Mouse (Mus musculus) thymus, postnatal 25 days (tissue): ENCODE data around the gene Timm50.

Experiments used
- DNase-seq: peaks from one replicate; pipeline ENCODE4 v3.0.0; 2022

Gene Timm50

DNA sequence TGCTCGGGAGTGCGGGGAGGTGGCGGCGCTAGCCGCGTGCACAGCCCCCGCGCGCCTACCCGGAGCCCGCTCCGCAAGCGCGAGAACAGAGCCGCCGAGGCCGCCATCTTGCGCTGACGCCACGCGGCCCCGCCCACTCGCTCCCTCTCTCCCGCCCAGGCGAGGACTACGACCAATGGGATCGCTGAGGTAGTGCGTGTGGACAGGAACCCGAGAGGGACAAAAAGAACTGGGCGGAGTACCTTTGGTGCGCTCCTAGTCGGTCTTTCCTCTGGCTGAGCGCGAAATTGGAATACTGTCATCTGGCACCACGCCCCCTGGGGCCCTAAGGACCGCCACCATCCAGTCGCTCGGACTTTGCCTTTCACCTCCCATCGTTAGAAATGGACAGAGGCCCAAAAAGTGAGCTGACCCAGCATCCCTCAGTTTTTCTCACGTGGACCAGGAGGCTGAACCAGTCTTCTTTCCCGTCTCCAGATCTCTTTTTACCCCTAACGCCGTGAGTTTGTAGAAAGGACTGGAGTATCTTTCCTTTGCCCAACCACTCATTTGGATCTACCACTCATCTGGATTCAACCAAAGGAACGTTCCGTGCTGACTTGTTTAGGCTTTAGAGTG, at the start of gene Timm50:
Timm50 (minus strand) TSS at position 147 of the 618 bp plus-strand sequence.
- peak; percentile 96 for DNase-seq

DNA sequence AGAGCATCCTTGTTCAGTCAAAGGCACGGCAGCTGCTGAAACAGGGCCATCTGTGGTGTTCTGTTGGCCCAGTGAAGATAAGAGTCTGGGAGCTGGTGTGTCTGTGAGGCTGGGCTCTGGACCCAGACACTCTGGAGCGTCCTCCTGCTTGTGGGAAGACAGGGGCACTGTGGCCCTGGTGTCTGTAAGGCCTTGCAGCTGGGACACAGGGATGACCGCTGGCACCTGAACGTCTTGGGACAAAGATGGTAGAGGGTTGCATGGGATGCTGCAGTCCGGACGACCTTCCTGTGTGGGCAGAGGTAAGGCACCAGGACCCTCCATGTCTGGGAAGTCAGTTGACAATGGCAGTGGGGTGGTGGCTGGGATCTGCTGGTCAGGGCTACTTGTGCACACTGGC, 48.4 kb upstream of the Timm50 start:
- no peak for DNase-seq

DNA sequence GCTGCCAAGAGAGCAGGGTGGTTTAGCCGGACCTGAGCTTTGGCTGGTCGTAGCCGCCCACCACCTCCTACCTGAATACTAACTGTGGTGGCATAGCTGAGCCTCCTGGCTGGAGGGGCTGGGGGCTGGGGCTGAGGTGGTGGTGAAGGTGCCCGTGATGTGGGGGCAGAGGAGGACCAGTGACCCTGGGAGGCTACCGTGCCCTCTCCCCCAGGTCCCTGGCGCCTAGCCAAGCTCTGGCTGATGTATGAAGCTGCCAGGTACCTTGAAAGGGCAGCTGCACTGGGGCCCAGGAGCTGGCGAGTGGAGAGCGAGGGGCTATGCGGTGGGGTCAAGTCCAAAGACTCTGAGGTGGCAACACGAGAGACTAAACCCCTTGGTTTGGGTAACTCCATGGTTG, 48.0 kb upstream of the Timm50 start:
- DNase-seq: no peak

DNA sequence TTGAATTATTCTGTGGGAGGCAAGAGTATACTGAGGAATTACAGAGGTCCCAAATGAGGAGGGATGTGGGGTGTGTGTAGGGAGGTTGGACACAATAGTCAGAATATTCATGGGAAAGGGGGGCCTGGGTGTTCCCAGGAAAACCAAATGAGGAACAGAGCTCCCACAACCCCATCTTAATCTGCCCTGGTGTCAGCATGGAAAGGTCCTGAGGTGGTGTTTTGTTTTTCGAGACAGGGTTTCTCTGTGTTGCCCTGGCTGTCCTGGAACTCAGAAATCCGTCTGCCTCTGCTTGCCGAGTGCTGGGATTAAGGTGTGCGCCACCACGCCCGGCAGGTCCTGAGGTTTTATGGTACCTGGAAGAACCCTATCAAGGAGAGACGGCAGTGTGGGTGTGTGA, 46.6 kb upstream of the Timm50 start:
- DNase-seq: no peak

DNA sequence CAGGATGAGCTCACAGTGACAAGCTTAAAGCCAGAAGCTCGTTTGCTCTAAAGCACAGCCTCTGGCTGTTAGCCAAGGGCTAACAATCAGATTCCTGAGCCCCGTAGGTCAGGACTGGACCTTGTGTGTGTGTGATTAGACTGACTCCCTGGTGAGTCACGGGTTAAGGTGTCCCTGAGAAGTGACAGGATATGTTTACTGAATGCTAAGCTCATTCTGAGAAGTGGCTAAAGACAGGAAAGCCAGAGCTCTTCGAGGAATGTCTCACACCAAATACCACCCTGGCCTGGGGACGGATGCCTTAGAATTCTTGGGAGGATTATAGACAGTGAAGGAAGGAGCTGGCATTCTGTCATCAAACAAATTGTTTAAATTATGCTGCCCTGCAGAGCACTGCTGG, 46.1 kb upstream of the Timm50 start:
- no peak for DNase-seq

DNA sequence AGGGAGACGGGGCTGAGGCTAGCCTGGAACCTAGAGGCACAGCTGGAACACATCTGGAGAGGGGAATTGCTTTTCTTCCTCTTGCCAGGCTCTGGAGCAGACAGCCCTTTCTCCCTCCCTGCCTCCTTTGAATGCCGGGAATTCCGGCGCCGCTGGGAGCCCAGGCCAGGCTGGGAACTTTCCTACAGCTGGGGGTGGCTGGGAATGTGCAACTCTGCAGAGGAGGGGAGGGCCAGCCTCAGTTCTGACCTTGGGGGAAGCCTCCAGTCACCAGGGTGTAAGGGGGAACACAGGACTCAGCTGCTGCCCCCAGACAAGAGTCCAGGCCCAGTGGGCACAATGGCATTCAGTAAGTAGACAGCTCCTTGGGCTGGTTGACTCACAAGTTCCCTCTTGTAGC, 45.1 kb upstream of the Timm50 start:
- no peak for DNase-seq

DNA sequence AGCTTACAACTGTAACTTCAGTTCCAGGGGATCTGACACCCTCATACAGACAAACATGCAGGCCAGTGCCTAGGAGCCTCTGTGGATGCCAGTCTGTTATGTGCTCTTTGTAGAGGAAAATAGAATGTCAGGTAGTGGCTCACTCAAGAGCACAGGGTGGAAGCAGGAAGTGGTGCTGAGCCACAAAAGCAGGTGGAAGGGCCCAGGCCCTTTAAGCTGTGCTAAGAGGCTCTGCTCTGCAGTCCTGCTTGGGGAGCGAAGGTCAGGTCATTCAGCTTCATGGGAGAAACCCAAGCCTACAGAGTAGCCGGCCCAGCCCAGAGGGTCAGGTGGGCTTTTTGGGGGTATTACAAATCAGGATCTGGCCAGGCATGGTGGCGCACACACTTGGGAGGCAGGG, 43.3 kb upstream of the Timm50 start:
- peak; percentile 68 for DNase-seq

DNA sequence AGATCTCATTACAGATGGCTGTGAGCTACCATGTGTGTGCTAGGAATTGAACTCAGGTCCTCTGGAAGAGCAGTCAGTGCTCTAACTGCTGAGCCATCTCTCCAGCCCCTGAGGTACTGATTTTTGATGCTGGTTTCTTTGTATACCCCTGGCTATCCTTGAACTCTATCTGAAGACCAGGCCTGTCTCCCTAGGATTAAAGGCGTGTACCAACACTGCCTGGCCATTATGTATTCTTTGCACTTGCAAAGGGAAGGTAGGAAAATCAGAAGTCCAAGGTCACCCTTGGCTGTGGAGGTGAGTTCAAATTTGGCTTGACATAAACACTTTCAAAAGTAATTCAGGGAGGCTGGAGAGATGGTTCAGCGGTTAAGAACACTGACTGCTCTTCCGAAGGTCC, 42.7 kb upstream of the Timm50 start:
- DNase-seq: no peak

DNA sequence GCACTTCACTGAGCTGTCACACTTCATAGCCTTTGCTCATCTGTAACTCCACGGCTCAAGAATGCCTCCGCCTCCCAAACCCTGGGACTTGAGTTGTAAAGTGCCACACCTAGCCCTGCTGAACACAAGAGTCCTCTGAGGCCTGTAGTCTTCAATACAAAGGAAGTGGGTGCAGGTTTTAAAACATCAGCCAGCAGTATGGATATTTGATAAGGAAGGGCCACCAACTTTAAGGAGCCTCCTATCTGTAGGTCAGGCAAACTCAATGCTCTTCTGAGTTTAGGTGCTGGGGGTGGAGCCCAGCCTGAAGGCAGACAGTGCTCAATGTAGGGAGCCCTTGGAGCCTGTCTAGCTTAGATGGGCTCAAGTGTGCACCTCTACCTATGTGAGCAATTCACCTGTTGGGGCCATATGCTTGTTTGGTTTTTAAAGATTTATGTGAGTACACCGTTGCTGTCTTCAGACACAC, 42.3 kb upstream of the Timm50 start:
- DNase-seq: no peak

DNA sequence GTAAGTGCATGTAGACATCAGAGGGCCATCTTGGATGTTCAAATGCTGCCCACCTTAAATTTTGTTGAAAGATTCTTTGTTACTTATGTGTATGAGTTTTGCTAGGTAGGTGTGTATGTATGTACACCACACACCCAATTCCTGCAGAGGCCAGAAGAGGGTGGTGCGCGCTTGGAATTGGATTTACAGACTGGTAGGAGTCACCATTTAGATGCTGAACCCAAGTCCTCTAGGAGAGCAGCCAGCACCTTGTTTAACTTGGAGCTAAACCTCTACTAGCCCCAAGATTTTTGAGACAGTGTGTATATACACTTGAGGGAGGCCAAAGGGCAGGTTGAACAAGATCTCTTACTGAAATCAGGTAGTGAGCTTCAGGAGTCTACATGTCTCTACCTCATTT, 41.4 kb upstream of the Timm50 start:
- DNase-seq: peak; percentile 33

DNA sequence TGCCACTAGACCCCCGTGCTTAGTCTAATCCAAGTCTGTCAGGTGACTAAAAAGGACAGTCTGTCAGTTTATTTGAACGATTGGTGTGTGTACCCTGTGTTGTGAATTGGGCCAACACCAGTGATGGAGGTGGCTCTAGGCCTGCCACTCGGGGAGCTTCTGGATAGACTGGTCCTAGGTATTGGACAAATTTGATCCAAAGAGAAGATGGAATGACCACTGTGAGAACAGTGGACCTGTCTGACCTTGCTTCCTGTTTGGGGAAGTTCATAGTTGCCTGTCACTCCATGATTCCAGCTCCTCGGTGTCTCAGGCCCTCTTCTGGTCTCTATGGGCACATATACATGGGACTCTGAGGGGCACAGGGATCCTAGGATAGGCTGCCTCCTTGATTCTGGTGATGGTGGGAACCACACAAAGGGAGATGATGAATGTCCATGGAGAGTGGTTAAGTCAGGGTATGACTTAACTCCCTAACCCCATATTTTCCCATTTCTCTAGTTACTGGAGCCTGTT, 39.9 kb upstream of the Timm50 start:
- DNase-seq: no peak

DNA sequence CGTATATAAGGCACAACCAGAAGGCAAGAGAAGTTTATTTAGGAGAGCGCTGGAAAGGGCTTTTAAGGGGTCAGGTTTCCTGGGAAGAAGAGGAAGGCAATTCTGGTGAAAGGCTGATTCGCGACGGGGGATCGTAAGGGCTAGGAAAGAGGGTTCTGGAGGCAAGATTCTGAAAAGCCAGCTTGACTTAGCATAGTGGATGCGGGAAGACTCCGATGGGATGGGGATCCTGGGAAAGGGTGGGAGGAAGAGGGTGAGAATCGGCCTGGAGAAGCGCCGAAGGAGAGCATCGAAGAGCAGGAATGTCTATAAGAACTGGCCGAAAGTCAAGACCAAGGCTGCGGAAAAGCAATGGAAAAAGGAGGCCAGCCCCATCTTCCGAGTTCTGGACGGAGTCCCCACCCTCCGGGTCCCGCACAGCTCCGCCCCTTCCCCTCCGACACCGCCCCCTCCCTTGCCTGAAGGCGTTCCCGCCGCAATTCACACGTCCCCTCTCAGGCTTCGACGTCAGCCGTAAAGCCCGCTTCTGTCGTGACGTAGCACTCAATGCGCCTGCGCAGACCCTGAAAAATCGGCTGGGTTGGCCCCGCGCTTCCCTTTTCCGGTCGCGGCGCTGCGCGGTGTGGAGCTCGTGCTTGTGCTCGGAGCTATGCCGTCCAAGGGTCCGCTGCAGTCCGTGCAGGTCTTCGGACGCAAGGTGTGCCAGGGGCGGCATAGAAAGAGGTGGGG, 38.4 kb upstream of the Timm50 start, which contains the start of gene Rps16:
Rps16 (plus strand) TSS at position 498 of the 729 bp plus-strand sequence.
- DNase-seq: peak; percentile 99

DNA sequence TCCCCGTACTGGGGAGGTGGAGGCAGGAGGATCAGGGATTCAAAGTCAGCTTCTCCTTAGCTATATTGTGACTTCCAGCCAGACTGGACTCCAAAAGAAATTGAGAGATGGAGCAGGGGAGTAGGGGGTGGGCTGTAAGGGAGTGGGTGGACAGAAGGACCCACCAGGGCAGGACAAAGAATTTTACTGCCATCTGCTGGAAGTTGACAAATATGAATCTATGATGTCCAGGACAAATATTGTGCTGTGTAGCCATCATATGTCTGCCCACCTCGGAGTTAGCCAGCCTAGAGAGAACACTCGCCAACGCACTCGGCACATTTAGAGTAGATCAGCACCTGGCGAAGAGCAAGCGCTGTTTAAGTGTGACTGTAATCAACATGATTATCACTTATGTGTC, 36.7 kb upstream of the Timm50 start:
- DNase-seq: no peak

DNA sequence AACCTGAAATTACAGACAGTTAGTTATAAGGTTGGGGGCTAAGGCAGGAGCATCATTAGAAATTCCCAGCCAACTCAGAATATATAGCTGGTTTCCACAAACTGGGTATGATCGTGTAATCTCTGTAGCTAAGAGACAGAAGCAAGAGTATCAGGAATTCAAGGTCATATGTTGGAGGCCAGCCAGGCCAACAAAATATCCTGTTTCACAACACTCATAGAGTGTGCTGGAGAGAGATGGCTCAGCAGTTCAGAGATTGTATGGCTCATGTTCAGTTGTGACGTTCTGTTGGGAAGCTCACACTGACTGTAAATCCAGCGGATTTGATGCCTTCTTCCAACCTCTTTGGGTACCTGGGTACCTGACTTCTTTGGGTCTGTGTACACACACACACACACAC, 35.9 kb upstream of the Timm50 start:
- DNase-seq: no peak

DNA sequence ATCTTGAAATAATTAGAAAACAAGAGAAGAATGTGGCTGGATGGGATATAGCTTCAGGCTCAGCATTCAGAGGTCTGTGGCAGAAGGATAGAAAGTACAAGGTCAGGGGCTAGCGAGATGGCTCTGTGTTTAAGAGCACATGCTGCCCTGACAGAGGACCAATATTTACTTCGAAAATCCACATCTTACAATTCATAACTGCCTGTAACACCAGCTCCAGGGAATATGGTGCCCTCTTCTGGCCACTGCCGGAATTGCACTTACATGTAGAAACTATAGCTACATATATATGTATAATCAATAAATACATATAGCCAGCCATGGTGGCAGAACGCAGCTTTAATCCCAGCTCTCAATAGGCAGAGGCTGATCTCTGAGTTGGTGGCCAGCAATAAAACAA, 32.8 kb upstream of the Timm50 start:
- DNase-seq: peak; percentile 66

DNA sequence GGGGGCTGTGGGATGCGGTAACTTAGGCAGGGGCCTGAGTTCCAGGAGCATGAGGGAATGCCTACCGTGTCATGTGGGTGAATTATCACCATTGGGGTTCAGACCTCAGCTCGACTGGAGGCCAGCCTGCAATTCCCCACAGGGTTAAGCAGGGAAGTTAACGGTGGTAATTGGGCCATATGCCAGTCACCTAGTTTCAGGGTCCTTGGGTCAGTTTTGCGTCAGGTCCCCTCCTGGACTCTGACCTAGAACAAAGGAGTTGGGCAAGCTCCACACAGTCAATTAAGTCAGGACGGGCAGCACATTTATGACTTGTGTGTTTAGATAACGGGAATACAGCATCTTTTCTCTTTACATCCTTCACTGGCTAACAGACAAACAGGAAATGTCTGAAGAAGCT, 29.5 kb upstream of the Timm50 start:
- no peak for DNase-seq

DNA sequence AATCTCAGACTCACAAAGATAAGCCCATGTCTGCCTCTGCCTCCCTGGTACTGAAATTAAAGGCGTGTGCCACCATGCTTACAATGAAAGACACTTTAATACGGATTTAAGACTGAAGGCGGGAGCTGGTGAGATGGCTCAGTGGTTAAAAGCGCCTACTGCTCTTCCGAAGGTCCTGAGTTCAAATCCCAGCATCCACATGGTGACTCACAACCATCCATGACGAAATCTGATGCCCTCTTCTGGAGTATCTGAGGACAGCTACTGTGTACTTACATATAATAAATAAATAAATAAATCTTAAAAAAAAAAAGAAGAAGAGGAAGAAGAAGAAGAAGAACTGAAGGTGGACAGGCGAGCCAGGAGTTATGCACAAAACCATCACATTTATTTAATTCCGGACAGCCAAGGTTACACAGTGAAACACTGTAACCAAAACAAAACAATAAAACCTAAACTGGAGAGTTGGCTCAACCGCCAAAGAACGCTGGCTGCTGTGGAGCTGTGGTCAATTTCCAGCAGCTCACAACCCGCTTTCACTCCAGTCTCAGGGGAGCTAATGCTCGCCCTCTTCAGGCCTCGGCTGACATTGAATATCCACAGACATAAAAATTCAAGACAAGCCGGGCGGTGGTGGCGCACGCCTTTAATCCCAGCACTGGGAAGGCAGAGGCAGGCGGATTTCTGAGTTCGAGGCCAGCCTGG, 27.5 kb upstream of the Timm50 start:
- DNase-seq: peak; percentile 60

DNA sequence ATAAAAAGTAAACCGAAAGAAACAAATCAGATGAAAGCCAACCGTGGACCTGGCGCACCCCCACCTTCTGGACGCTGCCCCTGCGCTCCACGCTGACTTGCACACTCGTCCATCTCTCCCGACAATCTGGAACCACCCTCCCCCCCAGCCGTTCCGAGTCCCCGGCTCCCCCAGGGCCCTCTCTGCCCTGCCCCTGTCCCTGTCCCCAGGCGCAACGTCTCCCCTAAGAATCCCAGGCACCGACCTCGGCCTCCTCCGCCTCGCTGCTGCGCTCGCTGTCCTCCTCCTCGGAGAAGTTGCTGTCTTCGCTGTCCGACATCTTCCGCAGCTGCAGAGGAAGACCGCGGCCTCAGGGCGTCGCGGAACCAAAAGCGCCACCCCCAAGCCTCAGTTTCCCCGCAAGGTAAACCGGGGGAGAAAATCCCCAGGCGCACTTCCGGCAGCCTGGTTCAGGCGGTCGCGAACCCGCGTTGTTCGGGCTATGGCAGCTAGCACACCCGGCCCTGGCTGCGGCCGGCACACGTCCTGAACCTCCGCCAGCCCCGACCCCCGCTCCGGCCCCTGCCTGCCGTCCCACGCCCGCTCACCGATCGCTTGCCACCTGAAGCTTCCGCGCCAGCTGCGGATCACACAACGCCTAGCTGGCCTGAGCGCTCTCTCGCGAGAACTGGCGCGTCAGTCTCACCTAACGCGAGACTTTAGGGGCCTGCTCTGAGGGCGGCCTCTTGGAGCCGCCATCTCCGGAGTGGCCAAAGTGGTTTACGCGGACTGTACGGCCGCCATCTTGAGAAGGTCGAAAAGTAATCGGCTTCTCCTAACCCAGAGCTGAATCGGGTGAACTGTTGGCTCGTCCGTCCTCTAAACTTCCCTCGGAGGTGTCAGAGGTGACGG, 26.5 kb upstream of the Timm50 start, which contains the start of gene Supt5:
Supt5 (minus strand) TSS at position 639 of the 891 bp plus-strand sequence.
- DNase-seq: peak; percentile 98

DNA sequence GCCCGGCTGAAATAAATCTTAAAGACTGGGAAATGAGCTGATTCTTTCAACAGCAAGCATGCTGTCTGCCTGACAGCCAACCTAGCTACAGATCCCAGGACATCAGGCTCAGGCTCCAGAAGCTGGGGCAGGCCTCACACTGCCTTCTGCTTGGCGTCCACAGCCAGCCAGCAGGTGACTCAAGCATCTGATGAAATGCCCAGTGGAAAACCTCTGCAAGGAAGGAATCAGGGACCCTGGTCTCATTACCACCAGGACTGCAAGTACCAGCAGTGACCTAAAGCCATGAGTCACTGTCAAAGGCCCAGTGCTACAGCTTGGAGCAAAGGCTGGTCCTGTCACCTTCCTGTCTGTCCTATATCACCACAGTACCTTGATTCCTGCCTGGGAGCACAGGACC, 23.6 kb upstream of the Timm50 start:
- DNase-seq: no peak

DNA sequence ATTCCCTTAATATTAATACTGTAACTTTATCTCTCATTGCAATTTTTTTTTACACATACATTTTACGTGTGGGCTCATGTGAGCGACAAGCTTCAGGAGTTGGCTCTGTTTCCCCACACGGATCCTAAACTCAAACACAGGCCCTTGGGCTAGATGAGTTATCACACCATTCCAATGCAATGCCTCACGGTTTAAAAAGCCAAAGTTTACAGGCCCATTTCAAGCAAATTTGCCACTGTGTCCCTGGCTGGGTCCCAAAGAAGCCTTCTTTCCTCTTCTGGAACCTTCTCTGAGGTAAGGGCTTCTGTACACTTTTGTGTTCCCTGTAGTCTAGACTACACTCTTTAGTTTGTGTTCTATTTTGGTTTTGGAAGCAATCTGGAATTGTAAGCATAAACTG, 22.7 kb upstream of the Timm50 start:
- DNase-seq: no peak

DNA sequence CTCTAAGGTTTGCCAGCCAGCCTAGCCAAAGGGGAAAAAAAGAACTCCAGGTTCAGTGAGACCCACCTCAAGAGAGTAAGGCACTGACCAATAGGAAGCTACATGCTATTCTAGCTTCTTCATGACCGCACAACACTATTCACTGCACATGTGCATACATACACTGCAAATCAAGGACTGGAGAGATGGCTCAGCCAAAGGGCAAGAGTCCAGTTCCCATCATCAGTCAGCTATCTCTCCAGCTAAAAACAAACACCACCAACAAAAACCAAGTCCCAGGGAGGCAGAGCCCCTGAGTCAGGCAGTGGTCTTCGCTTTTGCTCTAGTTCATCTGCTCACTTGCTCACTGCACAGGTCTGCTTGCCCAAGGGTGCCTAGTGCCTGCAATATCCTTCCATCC, 16.4 kb upstream of the Timm50 start:
- DNase-seq: no peak

DNA sequence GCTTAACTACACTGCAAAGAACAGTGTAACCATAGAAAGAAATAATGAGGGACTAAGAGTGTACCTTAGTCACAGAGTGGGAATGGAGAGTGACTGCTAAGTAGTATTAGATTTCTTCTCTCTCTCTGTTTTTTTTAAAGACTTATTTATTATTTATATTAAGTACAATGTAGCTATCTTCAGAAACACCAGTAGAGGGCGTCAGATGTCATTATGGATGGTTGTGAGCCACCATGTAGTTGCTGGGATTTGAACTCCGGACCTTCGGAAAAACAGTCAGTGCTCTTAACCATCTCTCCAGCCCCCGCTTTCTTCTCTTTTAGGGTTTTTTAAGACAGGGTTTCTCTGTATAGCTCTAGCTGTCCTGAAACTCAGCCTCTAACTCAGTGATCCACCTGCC, 14.6 kb upstream of the Timm50 start:
- DNase-seq: no peak

DNA sequence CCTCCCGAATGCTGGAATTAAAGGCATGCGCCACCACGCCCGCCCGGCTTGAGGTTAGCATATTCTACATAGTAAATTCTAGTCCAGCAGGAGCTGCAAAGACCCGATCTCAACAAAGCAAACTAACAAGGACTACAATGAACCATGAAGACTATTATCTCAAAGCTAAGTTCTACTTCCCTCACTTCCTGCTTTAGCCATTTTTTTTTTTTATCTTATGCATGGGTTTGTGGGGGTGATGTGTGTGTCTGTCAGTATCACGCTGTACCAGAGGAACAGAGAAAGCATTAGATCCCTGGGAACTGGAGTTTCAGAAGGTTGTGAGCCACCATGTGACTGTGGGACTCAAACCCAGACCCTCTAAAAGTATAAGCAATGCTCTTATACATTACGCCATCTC, 13.4 kb upstream of the Timm50 start:
- DNase-seq: no peak
